Mouse (Mus musculus): ENCODE results near the gene Dcaf7. TPM values are rescaled to one million over a fixed set of nuclear protein-coding genes. Genes with fewer than 3 reads are reported as not detected.
"Not testable (repeated sequence)": the region's sequence is repeated elsewhere in the genome, so short reads cannot be mapped to it uniquely, and the experiment has no call there.

Dcaf7 gene
- polyA plus RNA-seq, 1 experiment from 2014 or later, result 174 TPM

DNA sequence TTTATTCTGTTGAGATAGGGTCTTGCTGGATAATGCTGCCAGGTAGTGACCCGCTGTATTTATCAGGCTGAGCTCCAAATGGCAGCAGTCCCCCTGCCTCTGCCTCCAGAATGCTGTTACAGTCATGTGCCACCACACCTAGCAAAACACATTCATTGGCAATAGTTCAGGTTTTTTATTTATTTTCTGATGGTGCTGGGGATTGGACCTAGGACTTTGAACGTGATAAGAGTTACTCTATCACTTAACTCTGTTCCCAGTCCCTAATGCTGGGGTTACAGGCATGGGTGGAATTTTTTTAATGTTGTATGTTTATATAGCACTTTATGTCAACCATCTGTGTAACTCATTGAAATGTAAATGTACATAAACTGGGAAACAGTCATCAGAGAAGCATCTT is 17.2 kb downstream of the Dcaf7 start:
- Histone ChIP-seq H3K27me3 (replicated peaks) (no peaks in the 10 kb centered on the region), H3K9me3 (no peaks in the 10 kb centered on the region), H3K4me1 (no peaks in the 10 kb centered on the region), H3K9ac (no peak overlapping the region), H3K4me3 (no peak overlapping the region), H3K4me2 (no peak overlapping the region), H3K27ac (no peak overlapping the region), H3K36me3 (replicated peaks) (peaks cover 72% of the 10 kb centered on the region)
- ATAC-seq (replicated peaks), result no peak
- WGBS, result 90% methylated on average over 2 of the region's 2 CpGs

DNA sequence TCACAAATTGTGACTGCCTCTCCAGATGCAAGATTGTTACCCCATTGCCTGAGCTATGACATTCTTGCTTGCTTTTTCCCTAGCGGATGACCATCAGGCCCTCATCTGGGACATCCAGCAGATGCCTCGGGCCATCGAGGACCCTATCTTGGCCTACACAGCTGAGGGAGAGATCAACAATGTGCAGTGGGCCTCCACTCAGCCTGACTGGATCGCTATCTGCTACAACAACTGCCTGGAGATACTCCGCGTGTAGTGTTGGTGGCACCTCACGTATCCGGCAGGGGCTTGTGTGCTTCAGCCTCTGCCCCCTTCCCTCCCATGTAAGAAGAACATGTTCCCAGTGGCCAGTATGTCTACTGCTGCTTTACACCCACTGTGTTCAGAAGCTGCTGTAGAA is 17.9 kb downstream of the Dcaf7 start:
- H3K27me3 ChIP-seq (replicated peaks), result no peaks in the 10 kb centered on the region

DNA sequence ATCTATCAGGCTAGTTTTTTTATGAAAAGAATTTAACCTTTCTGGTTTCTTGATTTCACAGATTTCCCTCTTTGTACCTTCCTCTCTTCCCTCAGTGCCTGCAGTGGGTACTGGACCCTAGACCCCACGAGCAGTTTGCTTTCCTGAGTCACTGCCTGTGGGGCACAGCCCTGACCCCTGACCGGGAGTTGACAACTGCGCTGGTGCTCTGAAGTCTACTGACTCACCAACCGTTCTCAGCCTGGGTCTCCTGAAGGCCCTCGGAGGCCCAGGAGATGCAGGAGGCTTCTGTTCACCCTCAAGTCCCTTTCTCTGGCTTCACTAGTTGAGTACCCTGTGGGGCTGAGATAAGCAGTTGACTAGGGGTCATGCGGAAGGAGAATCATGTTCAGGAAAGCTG is 18.7 kb downstream of the Dcaf7 start:
- H3K27ac ChIP-seq, result no peak overlapping the region
- H3K4me3 ChIP-seq, result no peak overlapping the region
- peaks cover 76% of the 10 kb centered on the region for H3K36me3 ChIP-seq (replicated peaks)
- no peak overlapping the region for H3K4me2 ChIP-seq
- no peaks in the 10 kb centered on the region for H3K9me3 ChIP-seq
- H3K4me1 ChIP-seq, result no peaks in the 10 kb centered on the region
- ATAC-seq (replicated peaks), result no peak
- no peaks in the 10 kb centered on the region for H3K27me3 ChIP-seq (replicated peaks)
- H3K9ac ChIP-seq, result no peak overlapping the region
- WGBS, result 92% methylated on average over 6 of the region's 6 CpGs

More for the DNA sequence above, 17.9 kb downstream of the Dcaf7 start:
- ATAC-seq (replicated peaks), result no peak
- H3K4me1 ChIP-seq, result no peaks in the 10 kb centered on the region
- H3K27ac ChIP-seq, result no peak overlapping the region
- H3K9me3 ChIP-seq, result no peaks in the 10 kb centered on the region
- H3K4me3 ChIP-seq, result no peak overlapping the region
- peaks cover 72% of the 10 kb centered on the region for H3K36me3 ChIP-seq (replicated peaks)
- H3K9ac ChIP-seq, result no peak overlapping the region
- H3K4me2 ChIP-seq, result no peak overlapping the region
- 97% methylated on average over 8 of the region's 8 CpGs for WGBS

DNA sequence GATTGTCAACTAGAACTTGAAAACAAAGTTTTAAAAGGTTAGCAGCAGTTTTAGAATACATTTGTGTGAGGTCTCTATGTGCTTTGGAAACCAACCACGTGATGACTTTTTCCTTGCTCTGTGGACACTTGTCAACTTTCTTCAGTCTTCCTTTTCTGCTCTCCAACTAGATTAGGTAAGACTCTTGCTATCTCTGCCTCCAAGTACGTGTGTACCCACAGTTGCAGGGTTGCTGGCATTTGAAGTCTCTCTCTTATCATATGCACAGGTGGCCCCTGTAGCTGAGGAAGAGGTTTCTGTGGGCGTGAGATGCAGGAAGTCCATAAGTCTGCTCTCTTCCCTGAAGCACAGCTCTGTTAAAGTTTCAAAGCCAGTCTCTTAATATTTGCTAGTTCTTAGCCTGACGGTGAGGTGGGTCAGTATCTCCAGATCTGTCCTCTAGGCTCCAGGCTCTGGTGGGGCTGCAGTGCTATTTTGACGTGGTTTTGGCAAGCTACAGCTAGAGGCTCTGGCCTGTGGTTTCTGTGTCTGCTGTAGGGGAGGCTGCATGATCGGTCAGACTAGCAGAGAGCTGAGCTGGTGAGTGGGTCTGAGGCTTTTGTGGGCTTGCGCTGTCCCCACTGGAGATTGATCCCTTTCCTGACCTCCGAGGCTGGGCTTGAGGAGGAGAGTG is 20.3 kb downstream of the Dcaf7 start:
- ATAC-seq (replicated peaks), result no peak
- H3K4me3 ChIP-seq, result no peak overlapping the region
- no peaks in the 10 kb centered on the region for H3K9me3 ChIP-seq
- H3K4me2 ChIP-seq, result no peak overlapping the region
- H3K4me1 ChIP-seq, result no peaks in the 10 kb centered on the region
- no peak overlapping the region for H3K9ac ChIP-seq
- H3K27ac ChIP-seq, result no peak overlapping the region
- H3K36me3 ChIP-seq (replicated peaks), result peaks cover 66% of the 10 kb centered on the region
- 95% methylated on average over 8 of the region's 8 CpGs for WGBS
- no peaks in the 10 kb centered on the region for H3K27me3 ChIP-seq (replicated peaks)

DNA sequence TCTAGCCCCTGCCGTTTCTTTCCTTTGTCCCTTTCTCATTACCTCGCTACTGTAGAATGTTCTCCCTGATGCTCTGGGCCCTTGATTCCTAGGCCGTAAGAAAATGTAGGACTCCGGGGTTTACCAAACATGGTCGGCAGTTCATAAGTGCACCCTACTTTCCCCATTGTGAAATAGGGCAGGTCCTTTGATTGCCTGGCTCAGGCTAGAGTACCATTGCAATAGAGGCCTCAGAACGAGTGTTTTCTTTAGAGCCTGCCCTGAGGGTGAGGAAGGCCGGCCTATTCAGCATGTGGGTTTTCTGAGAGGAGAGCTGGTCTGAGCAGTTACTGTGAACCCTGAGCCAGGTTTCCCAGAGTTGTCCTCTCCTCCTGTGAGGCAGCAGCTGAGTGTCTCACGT is 21.3 kb downstream of the Dcaf7 start:
- H3K9ac ChIP-seq, result no peak overlapping the region
- H3K27me3 ChIP-seq (replicated peaks), result no peaks in the 10 kb centered on the region
- no peak overlapping the region for H3K27ac ChIP-seq
- no peaks in the 10 kb centered on the region for H3K4me1 ChIP-seq
- peaks cover 57% of the 10 kb centered on the region for H3K36me3 ChIP-seq (replicated peaks)
- no peak overlapping the region for H3K4me2 ChIP-seq
- H3K4me3 ChIP-seq, result no peak overlapping the region
- no peak for ATAC-seq (replicated peaks)
- WGBS, result 84% methylated on average over 8 of the region's 8 CpGs
- no peaks in the 10 kb centered on the region for H3K9me3 ChIP-seq

DNA sequence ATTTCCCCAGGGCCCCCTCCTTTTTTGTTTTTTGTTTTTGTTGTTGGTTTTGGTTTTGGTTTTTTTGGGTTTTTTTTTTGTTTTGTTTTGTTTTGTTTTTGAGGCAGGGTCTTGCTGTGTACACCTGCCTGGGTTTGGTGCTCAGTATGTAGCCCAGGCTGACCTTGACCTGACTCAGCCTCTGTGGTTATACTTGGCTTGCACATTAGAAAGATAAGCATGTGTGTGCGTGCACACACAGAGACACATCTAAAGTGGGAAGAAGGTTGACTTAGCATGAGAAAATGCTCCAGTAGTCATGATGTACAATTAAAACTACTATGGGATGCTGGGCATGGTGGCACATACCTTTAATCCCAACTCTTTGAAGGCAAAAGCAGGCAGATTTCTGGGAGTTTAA is 23.9 kb downstream of the Dcaf7 start:
- no peaks in the 10 kb centered on the region for H3K27me3 ChIP-seq (replicated peaks)
- H3K36me3 ChIP-seq (replicated peaks), result peaks cover 32% of the 10 kb centered on the region
- H3K9me3 ChIP-seq, result no peaks in the 10 kb centered on the region
- H3K27ac ChIP-seq, result no peak overlapping the region
- no peak overlapping the region for H3K9ac ChIP-seq
- no peaks in the 10 kb centered on the region for H3K4me1 ChIP-seq
- H3K4me2 ChIP-seq, result no peak overlapping the region
- no peak overlapping the region for H3K4me3 ChIP-seq
- no peak for ATAC-seq (replicated peaks)
- 88% methylated on average over 1 of the region's 1 CpGs for WGBS

DNA sequence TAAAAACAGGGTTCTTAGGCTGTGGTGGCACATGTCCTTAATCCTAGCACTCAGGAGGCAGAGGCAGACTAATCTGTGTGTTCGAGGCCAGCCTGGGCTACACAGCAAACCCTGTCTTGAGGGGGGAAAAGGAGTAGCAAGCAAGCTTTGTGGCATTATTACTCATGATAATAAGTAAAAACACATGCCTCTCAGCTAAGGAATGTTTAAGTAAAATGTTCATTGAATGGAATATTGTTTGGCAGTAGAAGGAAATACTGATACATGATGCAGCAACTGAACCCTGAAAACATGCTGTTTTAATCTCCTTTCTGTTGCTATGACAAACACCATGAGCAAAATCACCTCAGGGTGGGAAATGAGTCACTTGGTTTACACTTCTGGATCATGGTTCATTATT is 24.6 kb downstream of the Dcaf7 start:
- WGBS, result 87% methylated on average over 1 of the region's 1 CpGs
- no peak overlapping the region for H3K27ac ChIP-seq
- H3K9me3 ChIP-seq, result no peaks in the 10 kb centered on the region
- no peak overlapping the region for H3K9ac ChIP-seq
- no peaks in the 10 kb centered on the region for H3K27me3 ChIP-seq (replicated peaks)
- no peak overlapping the region for H3K4me3 ChIP-seq
- H3K36me3 ChIP-seq (replicated peaks), result peaks cover 25% of the 10 kb centered on the region
- H3K4me1 ChIP-seq, result peaks cover under 1% of the 10 kb centered on the region
- ATAC-seq (replicated peaks), result no peak
- H3K4me2 ChIP-seq, result no peak overlapping the region

DNA sequence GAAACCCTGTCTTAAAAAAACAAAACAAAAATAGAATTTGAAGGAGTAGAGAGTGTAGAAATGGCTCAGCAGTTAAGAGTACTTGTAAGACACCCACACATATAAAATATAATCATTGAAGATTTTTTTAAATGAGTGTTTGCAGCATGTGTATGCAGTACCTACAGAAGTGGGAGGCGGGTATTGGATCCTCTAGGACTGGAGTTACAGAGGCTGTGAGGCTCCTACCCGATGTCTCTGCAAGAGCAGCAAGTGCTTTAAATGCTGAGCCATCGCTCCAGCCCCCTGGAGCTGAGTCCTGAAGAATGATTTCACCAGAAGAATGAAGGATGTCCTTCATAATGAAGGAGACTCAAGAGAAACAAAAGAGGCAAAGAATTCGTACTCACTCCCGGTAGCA is 27.1 kb downstream of the Dcaf7 start:
- Histone ChIP-seq H3K9ac (no peak overlapping the region), H3K36me3 (replicated peaks) (peaks cover 10% of the 10 kb centered on the region), H3K4me1 (peaks cover 13% of the 10 kb centered on the region), H3K4me2 (no peak overlapping the region), H3K9me3 (no peaks in the 10 kb centered on the region), H3K27ac (no peak overlapping the region), H3K27me3 (replicated peaks) (no peaks in the 10 kb centered on the region), H3K4me3 (no peak overlapping the region)
- WGBS, result 89% methylated on average over 5 of the region's 5 CpGs
- ATAC-seq (replicated peaks), result no peak

DNA sequence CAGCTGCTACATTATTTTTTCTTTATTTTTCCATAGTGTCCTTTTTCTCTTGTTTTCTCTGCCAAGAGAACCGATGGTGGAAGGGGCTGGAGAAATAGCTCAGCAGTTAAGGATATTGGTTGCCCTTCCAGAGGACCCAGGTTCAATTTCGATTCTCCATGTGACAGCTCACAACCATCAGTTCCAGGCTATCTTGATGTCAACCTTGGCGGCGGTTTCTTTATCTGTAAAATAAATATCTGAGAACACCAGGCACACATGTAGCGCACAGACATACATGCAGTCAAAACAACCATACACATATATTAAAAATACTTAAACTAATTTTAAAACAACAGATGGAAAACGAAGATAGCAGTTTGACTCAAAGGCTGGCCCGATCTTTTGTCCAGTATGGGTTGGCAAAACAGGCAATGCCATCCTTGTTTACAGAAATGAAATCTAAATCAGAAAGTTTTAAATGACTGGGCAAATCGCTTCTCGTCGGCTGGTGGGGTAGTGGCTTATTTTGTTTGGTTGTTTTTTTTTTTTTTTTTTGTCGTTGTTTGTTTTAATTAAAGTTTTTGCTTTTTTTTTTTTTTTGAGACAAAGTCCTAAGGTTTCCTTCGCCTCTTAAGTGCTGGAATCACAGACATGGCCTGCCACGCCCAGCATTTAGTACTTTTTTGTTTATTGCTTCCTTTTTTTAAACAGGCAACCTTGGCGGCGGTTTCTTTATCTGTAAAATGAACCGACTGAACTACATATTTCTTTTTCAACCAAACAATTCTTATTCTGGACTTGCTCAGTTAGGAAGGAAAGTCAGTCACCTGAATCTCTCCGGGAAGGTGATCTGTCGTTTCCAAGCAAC is 28.6 kb downstream of the Dcaf7 start:
- H3K27me3 ChIP-seq (replicated peaks), result no peaks in the 10 kb centered on the region
- H3K36me3 ChIP-seq (replicated peaks), result no peaks in the 10 kb centered on the region
- no peak for ATAC-seq (replicated peaks)
- no peak overlapping the region for H3K9ac ChIP-seq
- H3K4me2 ChIP-seq, result peak overlapping the region; percentile 92
- H3K9me3 ChIP-seq, result no peaks in the 10 kb centered on the region
- H3K4me1 ChIP-seq, result peaks cover 13% of the 10 kb centered on the region
- H3K4me3 ChIP-seq, result peak overlapping the region; percentile 73
- WGBS, result 47% methylated on average over 18 of the region's 18 CpGs
- H3K27ac ChIP-seq, result peak overlapping the region; percentile 80

DNA sequence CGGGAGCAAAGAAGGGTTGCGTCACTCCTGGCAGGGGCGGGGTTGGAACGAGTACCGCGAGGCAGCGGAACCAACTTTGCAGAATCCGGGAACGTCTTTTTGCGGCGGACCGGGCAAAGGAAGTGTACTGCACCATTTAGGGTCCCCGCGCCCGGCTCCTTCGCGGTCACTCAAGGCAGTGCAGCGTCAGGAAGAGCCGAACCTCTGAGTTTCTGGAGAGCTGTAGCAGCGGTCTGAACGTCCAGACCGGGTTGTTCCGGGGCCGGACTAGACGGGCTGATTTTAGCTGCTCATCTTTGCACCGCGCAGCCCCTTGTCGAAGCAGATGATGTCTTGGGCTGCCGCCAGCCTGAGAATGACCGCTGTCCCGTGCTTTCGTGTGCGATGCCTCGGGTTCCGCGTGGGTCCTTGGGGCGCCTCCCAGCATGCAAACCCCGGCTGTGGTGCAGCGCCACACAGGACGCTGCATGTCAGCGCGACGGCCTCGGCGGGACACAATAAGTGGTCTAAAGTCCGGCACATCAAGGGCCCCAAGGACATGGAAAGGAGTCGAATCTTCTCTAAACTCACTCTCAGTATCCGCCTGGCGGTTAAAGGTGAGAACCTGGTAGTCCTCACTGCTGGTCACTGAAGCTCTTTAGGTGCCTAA is 29.4 kb downstream of the Dcaf7 start, which contains the start of gene Taco1:
Gene Taco1, plus strand, starts transcription at position 139 of the 649 bp plus-strand sequence.
- no peaks in the 10 kb centered on the region for H3K36me3 ChIP-seq (replicated peaks)
- H3K4me2 ChIP-seq, result peak within 1 kb of the TSS; percentile 92
- H3K9ac ChIP-seq, result peak within 1 kb of the TSS; percentile 89
- under 1% methylated on average over 49 of the region's 49 CpGs for WGBS
- peak; percentile 98 for ATAC-seq (replicated peaks)
- H3K9me3 ChIP-seq, result no peaks in the 10 kb centered on the region
- peak within 1 kb of the TSS; percentile 73 for H3K4me3 ChIP-seq
- peak within 1 kb of the TSS; percentile 80 for H3K27ac ChIP-seq
- H3K27me3 ChIP-seq (replicated peaks), result no peaks in the 10 kb centered on the region
- H3K4me1 ChIP-seq, result peaks cover 13% of the 10 kb centered on the region

DNA sequence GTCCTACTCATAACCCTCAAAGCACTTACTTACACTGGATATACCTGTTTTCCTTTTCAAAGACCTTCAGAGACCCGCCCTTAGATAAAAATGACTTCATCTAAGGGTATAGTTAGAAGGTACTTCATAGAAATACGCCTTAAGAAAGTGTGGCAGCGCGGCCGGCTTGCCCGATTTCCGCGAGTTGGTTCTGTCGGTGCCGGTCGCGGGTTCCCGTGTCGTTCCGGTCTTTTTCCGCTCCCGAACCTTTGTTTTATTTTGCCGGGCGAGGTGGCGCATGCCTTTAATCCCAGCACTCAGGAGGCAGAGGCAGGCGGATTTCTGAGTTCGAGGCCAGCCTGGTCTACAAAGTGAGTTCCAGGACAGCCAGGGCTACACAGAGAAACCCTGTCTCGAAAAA is 29.9 kb downstream of the Dcaf7 start:
- Histone ChIP-seq H3K27ac (peak overlapping the region; percentile 80; the same call in 1 of the 2 replicates), H3K4me3 (peak overlapping the region; percentile 73), H3K4me2 (peak overlapping the region; percentile 92), H3K4me1 (peaks cover 13% of the 10 kb centered on the region), H3K9ac (peak overlapping the region; percentile 89)
- H3K9me3 ChIP-seq; H3K27me3 ChIP-seq (replicated peaks); H3K36me3 ChIP-seq (replicated peaks); ATAC-seq (replicated peaks): not testable (repeated sequence)
- 23% methylated on average over 23 of the region's 23 CpGs for WGBS

DNA sequence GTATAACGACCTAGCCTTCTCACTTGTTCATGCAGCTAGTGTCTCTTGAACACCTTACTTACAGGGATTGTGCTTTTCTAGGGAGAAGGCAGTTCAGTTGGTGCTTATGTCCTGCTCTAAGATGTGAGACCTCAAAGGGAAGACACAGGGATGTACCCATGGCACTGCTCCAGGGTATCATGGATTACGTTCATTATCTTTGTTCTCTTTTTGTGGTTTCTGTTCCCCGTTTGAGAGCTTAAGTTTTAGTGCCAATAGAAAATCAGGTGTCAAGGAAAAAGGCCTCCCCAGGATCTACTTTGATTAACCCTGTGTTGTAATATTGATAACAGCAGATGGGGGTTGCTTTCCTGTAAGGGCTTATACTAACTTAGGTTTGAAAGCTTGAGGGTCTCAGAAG is 37.1 kb downstream of the Dcaf7 start:
- H3K9ac ChIP-seq, result no peak overlapping the region
- ATAC-seq (replicated peaks), result no peak
- H3K4me3 ChIP-seq, result no peak overlapping the region
- H3K36me3 ChIP-seq (replicated peaks), result peaks cover 8% of the 10 kb centered on the region; the same call in 1 of the 2 replicates
- H3K4me2 ChIP-seq, result no peak overlapping the region
- H3K27me3 ChIP-seq (replicated peaks), result no peaks in the 10 kb centered on the region
- WGBS, result 81% methylated on average over 3 of the region's 3 CpGs
- H3K9me3 ChIP-seq, result no peaks in the 10 kb centered on the region
- no peak overlapping the region for H3K27ac ChIP-seq
- H3K4me1 ChIP-seq, result no peaks in the 10 kb centered on the region
